Mouse (Mus musculus) heart, embryonic 12.5 days (tissue): ENCODE measurements around the gene Htra3. TPM values are rescaled to one million over a fixed set of nuclear protein-coding genes. Genes with fewer than 3 reads are reported as not detected.
A peak's percentile ranks its signal among the peaks of the same experiment; 100 is the strongest.

Experiments
- ATAC-seq: fragments of 200-750 bp; cut with Nextera tagmentation; 2 replicates; pipeline ENCODE4 v1.8.0; 2017; ENCODE audit warnings: moderate TSS enrichment, moderate library complexity; ENCODE audit not compliant: insufficient number of reproducible peaks, low FRiP score
- H3K27ac ChIP-seq: fragments of 300-500 bp; sonication (generic); 2 replicates; pipeline ENCODE4 v1.5.1; 2016; ENCODE audit warnings: mild to moderate bottlenecking, moderate library complexity; ENCODE audit not compliant: poor library complexity, severe bottlenecking
- H3K27me3 ChIP-seq: fragments of 300-500 bp; sonication (generic); replicated peaks from 2 replicates; pipeline ENCODE4 v1.6.1; 2016; ENCODE audit warnings: mild to moderate bottlenecking, moderate library complexity
- H3K36me3 ChIP-seq: fragments of 300-500 bp; sonication (generic); 2 replicates; pipeline ENCODE4 v1.6.1; 2016; ENCODE audit warnings: mild to moderate bottlenecking, moderate library complexity
- H3K4me1 ChIP-seq: fragments of 300-500 bp; sonication (generic); replicated peaks from 2 replicates; pipeline ENCODE4 v1.6.1; 2016; ENCODE audit warnings: mild to moderate bottlenecking
- H3K4me2 ChIP-seq: fragments of 300-500 bp; sonication (generic); 2 replicates; pipeline ENCODE4 v1.6.1; 2016; ENCODE audit warnings: mild to moderate bottlenecking, moderate library complexity
- H3K4me3 ChIP-seq: fragments of 300-500 bp; sonication (generic); 2 replicates; pipeline ENCODE4 v1.5.1; 2016; ENCODE audit warnings: mild to moderate bottlenecking
- H3K9ac ChIP-seq: fragments of 300-500 bp; sonication (generic); 2 replicates; pipeline ENCODE4 v1.6.1; 2016; ENCODE audit warnings: mild to moderate bottlenecking, moderate library complexity
- H3K9me3 ChIP-seq: fragments of 300-500 bp; sonication (generic); replicated peaks from 2 replicates; pipeline ENCODE4 v1.6.1; 2016; ENCODE audit warnings: mild to moderate bottlenecking, moderate library complexity
- WGBS: fragments of 180-500 bp; shearing (Covaris S2); methylation state at CpG from one replicate; pipeline ENCODE4 v1.1.7; 2016; 5-methylcytosine and 5-hydroxymethylcytosine counted together
- polyA plus RNA-seq: library from polyadenylated mRNA; unstranded; fragments of >200 nt; fragmentation: Nextera tagmentation; extraction: Ambion mirVana; gene quantifications from 2 replicates; pipeline ENCODE4 v1.2.1, GENCODE M21; 2016

Htra3 gene
- polyA plus RNA-seq, 1 experiment from 2014 or later = 4.3 TPM

DNA sequence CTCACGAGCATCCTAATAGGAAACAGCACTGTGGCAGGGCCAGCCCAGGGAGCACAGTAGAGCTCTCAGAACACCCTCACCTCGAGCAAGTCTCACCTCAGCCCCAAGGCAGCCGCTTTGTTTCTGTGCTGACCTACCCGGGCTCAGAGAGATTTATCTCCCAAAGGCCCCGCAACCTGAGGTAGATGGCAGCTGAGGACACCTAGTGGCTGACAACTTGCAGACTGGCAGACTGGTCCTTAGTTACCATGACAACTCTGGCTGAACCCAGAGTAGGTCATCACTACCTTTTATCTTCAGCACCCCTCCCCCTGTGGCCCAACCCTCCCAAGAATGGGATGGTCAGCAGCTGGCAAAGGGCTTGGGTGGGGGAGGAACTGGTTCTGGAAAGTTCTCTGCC, 16.2 kb upstream of the Htra3 start:
- WGBS = 29% methylated on average over 5 of the region's 5 CpGs
- 0 out of 2 replicates have a peak, but pooled peaks cover 6% of the 10 kb centered on the region for H3K36me3 ChIP-seq
- peaks cover 19% of the 10 kb centered on the region for H3K4me1 ChIP-seq
- no peak overlapping the region for H3K4me2 ChIP-seq
- ATAC-seq = no peak
- peaks cover 31% of the 10 kb centered on the region; the same call in 1 of the 2 replicates for H3K27me3 ChIP-seq
- no peaks in the 10 kb centered on the region for H3K9me3 ChIP-seq
- no peak overlapping the region for H3K4me3 ChIP-seq
- no peak overlapping the region for H3K9ac ChIP-seq
- no peak overlapping the region for H3K27ac ChIP-seq

GRCm38 (mm10) chr5:35693638-35694037, 14.1 kb upstream of the Htra3 start:
- no peak overlapping the region for H3K4me3 ChIP-seq
- ATAC-seq = no peak
- 0 out of 2 replicates have a peak, but pooled peaks cover 2% of the 10 kb centered on the region for H3K36me3 ChIP-seq
- no peaks in the 10 kb centered on the region for H3K9me3 ChIP-seq
- WGBS = 65% methylated on average over 4 of the region's 4 CpGs
- no peak overlapping the region for H3K9ac ChIP-seq
- no peak overlapping the region for H3K27ac ChIP-seq
- peaks cover 24% of the 10 kb centered on the region; the same call in 1 of the 2 replicates for H3K27me3 ChIP-seq
- no peak overlapping the region for H3K4me2 ChIP-seq
- H3K4me1 ChIP-seq = peaks cover 41% of the 10 kb centered on the region

GRCm38 (mm10) chr5:35691246-35691645, 11.7 kb upstream of the Htra3 start:
- Histone ChIP-seq H3K4me3 (no peak overlapping the region), H3K9me3 (no peaks in the 10 kb centered on the region), H3K9ac (no peak overlapping the region), H3K36me3 (no peaks in the 10 kb centered on the region), H3K4me1 (peaks cover 61% of the 10 kb centered on the region), H3K4me2 (no peak overlapping the region), H3K27ac (peak overlapping the region; percentile 28; the same call in 1 of the 2 replicates), H3K27me3 (peaks cover 20% of the 10 kb centered on the region; the same call in 1 of the 2 replicates)
- no peak for ATAC-seq
- WGBS = 30% methylated on average over 11 of the region's 11 CpGs

DNA sequence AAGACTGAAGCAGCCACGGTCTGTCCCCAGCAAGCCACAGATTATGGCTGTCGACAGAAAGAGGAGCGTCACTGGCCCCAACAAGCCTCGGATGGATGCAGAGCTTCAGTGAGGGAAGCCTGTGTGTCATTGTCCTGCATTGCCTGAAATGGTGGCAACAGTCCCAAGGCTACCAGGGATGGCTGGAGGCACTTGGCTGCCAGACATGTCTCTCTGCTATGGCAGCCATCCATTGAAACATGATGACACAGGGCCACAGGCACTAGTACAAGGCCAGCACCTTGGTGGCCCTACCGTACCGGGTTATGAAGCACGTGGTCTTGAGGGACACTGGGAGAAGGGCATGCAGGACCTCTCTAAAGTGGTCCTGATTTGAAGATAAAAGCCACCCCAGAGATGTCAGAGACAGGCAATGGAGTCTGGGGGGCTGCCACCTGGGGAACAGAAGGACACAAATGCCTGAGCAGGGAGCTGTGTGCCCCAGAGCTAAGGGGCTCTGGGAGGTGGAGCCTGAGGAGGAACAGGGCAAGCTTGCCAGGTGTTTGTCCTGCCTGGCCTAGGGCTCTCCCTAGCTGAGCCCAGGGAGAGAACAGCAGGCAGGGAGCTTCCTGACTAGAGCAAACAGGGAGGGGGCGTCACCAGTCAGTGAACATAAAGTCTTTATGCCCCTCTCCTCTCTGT, 11.0 kb upstream of the Htra3 start:
- Histone ChIP-seq H3K4me2 (no peak overlapping the region), H3K4me3 (no peak overlapping the region), H3K4me1 (peaks cover 67% of the 10 kb centered on the region), H3K27ac (no peak overlapping the region), H3K27me3 (peaks cover 20% of the 10 kb centered on the region; the same call in 1 of the 2 replicates), H3K9ac (no peak overlapping the region), H3K9me3 (no peaks in the 10 kb centered on the region), H3K36me3 (no peaks in the 10 kb centered on the region)
- ATAC-seq = no peak
- 67% methylated on average over 8 of the region's 8 CpGs for WGBS

DNA sequence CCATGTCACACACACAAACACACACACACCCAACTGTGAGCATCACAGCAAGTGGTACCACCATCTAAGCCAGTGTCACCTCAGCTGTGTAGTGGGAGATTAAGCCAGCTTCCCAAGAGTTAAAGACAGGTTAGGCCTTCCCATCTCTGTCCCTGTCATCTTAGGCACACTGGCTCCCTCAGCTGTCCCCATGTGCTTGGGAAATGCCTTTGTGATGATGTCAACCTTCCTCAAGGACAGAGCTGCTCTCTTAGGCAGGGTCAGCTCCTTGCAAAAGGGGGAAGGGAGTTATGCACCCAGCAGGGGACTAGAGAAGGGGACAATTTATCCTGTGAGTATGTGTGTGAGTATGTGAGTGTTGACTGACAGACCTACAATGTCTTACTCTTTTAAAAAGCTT, 9.8 kb upstream of the Htra3 start:
- Histone ChIP-seq H3K9ac (no peak overlapping the region), H3K27me3 (peaks cover 11% of the 10 kb centered on the region; the same call in 1 of the 2 replicates), H3K4me3 (no peak overlapping the region), H3K36me3 (no peaks in the 10 kb centered on the region), H3K4me1 (peaks cover 80% of the 10 kb centered on the region), H3K4me2 (no peak overlapping the region), H3K9me3 (no peaks in the 10 kb centered on the region), H3K27ac (peak overlapping the region; percentile 17; the same call in 1 of the 2 replicates)
- no peak for ATAC-seq

- Histone ChIP-seq H3K4me3 (no peak overlapping the region), H3K27me3 (peaks cover 6% of the 10 kb centered on the region; the same call in 1 of the 2 replicates), H3K27ac (peak overlapping the region; percentile 17; the same call in 1 of the 2 replicates), H3K4me1 (peaks cover 83% of the 10 kb centered on the region), H3K36me3 (no peaks in the 10 kb centered on the region), H3K4me2 (no peak overlapping the region), H3K9me3 (no peaks in the 10 kb centered on the region), H3K9ac (no peak overlapping the region)
- WGBS = 67% methylated on average over 2 of the region's 2 CpGs
- ATAC-seq = no peak
Observed at GRCm38 (mm10) chr5:35688851-35689250, 9.3 kb upstream of the Htra3 start.

GRCm38 (mm10) chr5:35687098-35687497, 7.5 kb upstream of the Htra3 start:
- H3K27me3 ChIP-seq = peaks cover 7% of the 10 kb centered on the region
- H3K36me3 ChIP-seq = no peaks in the 10 kb centered on the region
- H3K9ac ChIP-seq = no peak overlapping the region
- no peak overlapping the region for H3K4me2 ChIP-seq
- ATAC-seq = peak; percentile 60
- H3K4me1 ChIP-seq = peaks cover 76% of the 10 kb centered on the region
- no peak overlapping the region for H3K4me3 ChIP-seq
- H3K27ac ChIP-seq = peak overlapping the region; percentile 73
- 39% methylated on average over 5 of the region's 5 CpGs for WGBS
- H3K9me3 ChIP-seq = no peaks in the 10 kb centered on the region

DNA sequence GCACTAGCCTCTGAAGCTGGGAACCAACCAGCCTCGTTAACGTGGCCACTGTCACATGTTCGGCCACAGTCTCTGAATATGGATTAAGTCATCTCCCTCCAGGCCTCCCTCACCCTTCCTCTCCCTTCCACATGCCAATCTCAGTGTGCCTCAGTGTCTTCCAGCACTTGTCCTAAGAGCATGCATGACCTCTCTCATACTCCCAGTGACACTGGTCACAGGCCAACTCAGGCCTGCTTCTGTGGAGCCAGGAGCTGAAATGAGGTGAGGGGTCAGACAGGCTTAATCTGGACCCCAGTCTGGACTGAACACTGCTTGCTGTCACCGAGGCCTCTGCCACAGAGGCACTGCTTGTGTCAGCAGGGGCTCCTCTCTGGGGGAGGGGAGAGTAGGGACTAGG, 6.8 kb upstream of the Htra3 start:
- H3K4me3 ChIP-seq = no peak overlapping the region
- peaks cover 69% of the 10 kb centered on the region for H3K4me1 ChIP-seq
- 0 out of 2 replicates have a peak overlapping the region, but pooled peaks have one; percentile 7 for H3K9ac ChIP-seq
- H3K27ac ChIP-seq = peak overlapping the region; percentile 73; the same call in 1 of the 2 replicates
- no peak overlapping the region for H3K4me2 ChIP-seq
- WGBS = 77% methylated on average over 4 of the region's 4 CpGs
- H3K27me3 ChIP-seq = peaks cover 13% of the 10 kb centered on the region
- H3K9me3 ChIP-seq = no peaks in the 10 kb centered on the region
- no peaks in the 10 kb centered on the region for H3K36me3 ChIP-seq
- ATAC-seq = no peak

GRCm38 (mm10) chr5:35685079-35685478, 5.5 kb upstream of the Htra3 start:
- H3K9ac ChIP-seq = no peak overlapping the region
- no peak for ATAC-seq
- no peak overlapping the region for H3K4me2 ChIP-seq
- no peak overlapping the region for H3K4me3 ChIP-seq
- peaks cover 26% of the 10 kb centered on the region for H3K27me3 ChIP-seq
- no peak overlapping the region for H3K27ac ChIP-seq
- H3K36me3 ChIP-seq = no peaks in the 10 kb centered on the region
- WGBS = 35% methylated on average over 3 of the region's 3 CpGs
- peaks cover 56% of the 10 kb centered on the region for H3K4me1 ChIP-seq
- no peaks in the 10 kb centered on the region for H3K9me3 ChIP-seq

DNA sequence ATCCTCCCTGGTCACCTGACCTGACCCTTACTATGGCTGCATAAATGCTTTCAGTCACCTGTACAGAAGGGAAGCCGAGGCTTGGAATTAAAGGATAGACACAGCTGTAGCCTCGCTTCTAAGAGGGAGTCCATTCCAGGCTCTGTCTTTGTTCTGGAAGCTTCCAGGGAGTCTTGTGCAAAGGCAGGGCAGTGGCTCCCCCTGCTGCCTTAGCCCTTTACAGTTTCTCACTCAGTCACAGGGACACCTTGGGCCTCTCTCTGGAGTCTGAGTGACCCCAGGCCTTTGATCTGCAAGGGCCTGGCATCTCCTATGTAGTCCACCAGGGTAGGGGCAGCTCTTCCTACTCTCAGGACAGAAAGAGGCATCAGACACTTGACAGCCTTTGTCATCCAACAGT, 1.4 kb upstream of the Htra3 start:
- peaks cover 65% of the 10 kb centered on the region for H3K27me3 ChIP-seq
- H3K4me3 ChIP-seq = no peak overlapping the region
- H3K27ac ChIP-seq = no peak overlapping the region
- ATAC-seq = no peak
- 50% methylated on average over 2 of the region's 2 CpGs for WGBS
- peaks cover 29% of the 10 kb centered on the region for H3K4me1 ChIP-seq
- no peaks in the 10 kb centered on the region for H3K36me3 ChIP-seq
- no peaks in the 10 kb centered on the region for H3K9me3 ChIP-seq
- H3K4me2 ChIP-seq = no peak overlapping the region
- H3K9ac ChIP-seq = no peak overlapping the region

- no peak overlapping the region for H3K4me2 ChIP-seq
- peaks cover 57% of the 10 kb centered on the region for H3K27me3 ChIP-seq
- 69% methylated on average over 7 of the region's 7 CpGs for WGBS
- H3K4me1 ChIP-seq = peaks cover 37% of the 10 kb centered on the region
- no peak overlapping the region for H3K4me3 ChIP-seq
- H3K9ac ChIP-seq = no peak overlapping the region
- H3K36me3 ChIP-seq = no peaks in the 10 kb centered on the region
- no peak for ATAC-seq
- no peaks in the 10 kb centered on the region for H3K9me3 ChIP-seq
- H3K27ac ChIP-seq = no peak overlapping the region
Observed at GRCm38 (mm10) chr5:35676964-35677363, 2.6 kb downstream of the Htra3 start.
